Mouse (Mus musculus) gonadal fat pad, adult 2 months (tissue): ENCODE data around the gene Sult6b2. TPM values are rescaled to one million over a fixed set of nuclear protein-coding genes. Genes with fewer than 3 reads are reported as not detected.

Source experiments
- DNase-seq: peaks from one replicate; pipeline ENCODE4 v3.0.0-alpha.2; 2012; ENCODE audit warnings: low read depth
- polyA plus RNA-seq: library from polyadenylated mRNA; depleted of rRNA; stranded (reverse); fragments of >200 nt; gene quantifications from 2 replicates; pipeline ENCODE4 v1.2.3, GENCODE M21; 2012

Gene Sult6b2
- polyA plus RNA-seq, 1 experiment, result not detected

GRCm38 (mm10) chr6:142779045-142779811 lies 25.1 kb downstream of the Sult6b2 start:
- DNase-seq, result no peak

DNA sequence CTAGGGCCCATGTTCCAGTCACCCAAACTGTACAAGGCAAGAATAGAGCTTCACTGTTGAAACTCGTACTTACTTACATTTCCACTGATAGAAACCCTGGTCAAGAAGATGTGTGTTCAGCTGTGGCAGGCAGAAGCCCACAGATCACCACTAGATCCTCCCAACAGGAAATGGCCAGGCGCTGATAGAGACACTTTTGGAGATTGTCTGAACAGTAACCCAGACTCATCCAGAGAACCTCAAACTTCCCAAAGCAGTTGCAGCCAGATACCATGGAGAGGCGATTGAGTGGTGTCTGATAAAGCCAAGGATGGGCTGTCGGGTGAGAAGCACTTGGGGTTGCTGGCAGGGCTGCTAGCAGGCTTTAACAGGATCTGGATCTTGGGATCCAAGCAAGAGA lies 27.4 kb downstream of the Sult6b2 start:
- DNase-seq, result no peak

GRCm38 (mm10) chr6:142773566-142773965 lies 30.7 kb downstream of the Sult6b2 start:
- DNase-seq, result no peak

- DNase-seq, result no peak
Observed at GRCm38 (mm10) chr6:142771643-142772042, 32.7 kb downstream of the Sult6b2 start.

DNA sequence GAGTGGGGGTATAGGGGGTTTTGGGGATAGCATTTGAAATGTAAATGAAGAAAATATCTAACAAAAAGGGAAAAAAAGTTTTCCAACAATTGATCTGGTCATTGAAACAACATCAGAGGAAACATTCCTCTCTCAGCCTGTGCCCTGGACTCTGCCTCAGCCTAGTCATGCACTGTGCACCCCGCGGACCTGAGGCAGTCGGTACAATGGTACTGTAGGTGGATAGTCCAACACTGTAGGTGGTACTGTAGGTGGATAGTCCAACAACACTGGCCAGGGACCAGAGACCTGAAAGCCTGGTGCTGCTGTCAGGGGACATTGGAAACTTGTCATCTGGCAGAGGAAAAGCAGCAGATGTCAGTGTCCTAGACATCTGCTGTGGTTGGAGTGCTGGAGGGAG lies 34.4 kb downstream of the Sult6b2 start:
- DNase-seq, result no peak

DNA sequence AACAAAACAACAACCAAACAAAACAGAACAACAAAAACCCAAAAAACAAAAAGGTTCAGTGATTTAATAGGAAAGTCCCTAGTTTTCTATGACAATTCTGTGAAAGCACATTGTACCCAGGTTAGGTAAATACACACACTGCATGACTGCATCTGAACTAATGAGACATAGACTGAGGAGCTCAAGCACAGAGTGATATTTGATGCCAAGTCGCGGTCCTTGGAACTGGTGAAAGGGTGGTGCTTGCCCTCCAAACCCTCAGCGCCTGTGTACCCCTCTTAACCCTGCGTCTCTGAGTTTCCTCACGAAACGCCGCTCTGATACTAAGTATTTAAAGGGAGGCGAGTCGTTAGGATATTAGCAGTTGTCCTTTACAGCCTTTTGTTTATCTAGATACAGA lies 37.0 kb downstream of the Sult6b2 start:
- no peak for DNase-seq

GRCm38 (mm10) chr6:142764933-142765332 lies 39.4 kb downstream of the Sult6b2 start:
- no peak for DNase-seq

DNA sequence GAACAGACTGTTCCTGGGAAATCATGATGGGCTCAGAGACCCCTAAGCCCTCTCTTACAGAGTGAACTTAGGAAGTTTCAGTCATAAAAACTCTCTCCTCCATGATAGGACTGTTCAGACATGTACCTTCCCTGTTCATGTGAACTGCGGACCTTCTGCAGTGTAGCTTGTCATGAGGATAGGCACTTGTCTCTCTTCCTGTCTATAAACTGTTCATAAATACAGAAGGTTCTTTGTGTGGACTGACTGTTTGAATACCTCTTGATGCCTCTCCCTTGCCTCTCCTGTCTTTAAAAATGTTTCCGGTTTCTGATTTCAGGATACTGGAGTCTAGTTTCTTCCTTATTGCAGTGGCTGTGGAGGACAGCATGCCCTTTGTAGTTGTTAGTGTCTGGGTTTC lies 44.7 kb downstream of the Sult6b2 start:
- DNase-seq, result no peak

DNA sequence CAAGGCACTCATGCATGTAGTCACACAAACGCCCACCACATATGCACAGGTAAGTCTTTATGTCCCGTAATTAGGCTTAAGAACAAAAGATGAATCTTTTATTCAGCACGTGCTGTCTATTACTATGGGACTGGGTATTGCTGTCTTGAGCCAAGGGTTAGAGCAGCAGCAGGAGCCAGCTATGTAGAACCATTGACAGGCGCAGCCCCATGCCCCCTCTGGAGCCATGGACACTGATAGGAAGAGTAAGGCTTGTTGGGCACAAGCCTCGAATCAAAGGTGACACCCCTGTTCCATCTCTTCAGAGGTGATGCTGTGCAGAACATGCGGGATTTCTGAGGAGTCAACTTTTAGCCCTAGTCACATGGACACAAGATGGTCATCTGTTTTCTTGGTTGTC lies 45.7 kb downstream of the Sult6b2 start:
- no peak for DNase-seq

DNA sequence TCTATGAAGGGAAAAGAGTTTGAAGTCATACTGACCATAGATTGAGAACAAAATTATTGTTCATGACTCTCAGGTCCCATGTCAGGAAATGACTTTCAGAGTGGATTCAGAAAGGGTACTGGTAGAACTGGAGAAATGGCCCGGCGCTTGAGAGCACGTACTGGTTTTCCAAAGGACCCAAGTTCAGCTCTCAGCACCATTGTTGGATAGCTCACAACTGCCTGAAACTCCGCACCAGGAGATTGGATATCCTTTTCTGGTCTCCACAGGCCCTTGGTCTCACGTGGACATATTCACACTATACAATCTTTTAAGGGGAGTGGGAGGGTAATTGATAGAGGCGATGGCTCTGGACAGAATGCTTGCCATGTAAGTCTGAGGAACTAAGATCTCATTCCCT lies 46.3 kb downstream of the Sult6b2 start:
- DNase-seq, result no peak

DNA sequence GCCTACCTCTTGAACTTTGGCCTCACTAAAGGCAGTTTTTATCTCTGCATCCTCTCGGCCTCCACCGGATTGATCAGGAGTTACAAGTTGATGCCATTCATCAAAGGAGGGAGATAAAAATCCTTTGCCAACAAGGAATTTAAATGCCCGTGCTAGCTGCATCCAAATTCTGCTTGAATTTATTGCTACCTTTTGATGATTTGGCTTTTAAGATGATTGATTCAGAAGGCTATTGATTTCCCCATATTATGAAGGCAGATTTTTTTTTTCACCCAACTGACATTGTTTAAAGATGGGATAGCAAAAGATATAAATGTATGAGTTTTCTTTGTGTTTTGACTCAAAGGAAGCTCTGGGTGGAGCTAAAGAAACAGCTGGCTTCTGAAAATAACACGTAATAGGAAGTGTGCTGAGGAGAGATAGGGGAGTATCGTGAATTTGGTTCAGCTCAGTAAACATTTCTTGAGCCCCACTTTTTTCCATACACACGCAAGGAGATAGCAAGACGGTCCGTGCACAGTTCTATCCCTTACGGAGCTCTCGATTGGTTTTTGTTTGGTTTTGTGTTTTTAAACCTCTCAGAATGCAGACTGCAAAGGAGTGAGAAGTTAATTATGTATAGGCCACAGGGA lies 46.9 kb downstream of the Sult6b2 start:
- DNase-seq, result no peak

DNA sequence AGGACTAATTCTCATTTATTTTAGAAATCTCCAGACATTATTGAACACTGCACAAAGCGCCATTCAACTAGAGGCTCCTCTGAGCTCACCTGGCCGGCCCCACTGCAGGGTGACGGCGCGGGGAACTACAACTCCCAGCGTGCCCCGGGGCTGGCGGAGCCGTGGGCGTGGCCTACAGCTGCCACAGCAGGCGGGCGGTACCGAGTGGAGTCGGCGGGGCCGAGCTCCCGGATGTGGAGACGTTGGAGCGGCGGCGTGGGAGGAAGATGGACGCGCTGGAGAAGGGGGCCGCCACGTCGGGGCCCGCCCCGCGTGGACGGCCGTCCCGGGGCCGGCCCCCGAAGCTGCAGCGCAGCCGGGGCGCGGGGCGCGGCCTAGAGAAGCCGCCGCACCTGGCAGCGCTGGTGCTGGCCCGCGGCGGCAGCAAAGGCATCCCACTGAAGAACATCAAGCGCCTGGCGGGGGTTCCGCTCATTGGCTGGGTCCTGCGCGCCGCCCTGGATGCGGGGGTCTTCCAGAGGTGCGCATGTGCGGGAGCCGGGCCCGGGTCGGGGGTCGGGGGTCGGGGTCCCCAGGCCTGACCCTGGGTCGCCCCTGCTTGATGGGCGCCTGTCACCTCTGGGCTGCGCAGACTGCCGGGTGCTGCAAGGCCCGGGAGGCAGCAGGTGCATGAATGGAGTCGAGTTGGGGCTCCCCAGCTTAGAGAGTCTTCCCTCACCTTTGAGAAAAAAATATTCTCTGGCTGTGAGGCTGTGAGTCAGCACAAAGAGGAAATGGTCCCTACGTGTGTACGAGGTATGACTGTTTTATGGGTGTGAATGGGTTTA lies 47.6 kb downstream of the Sult6b2 start, which contains the start of gene Cmas:
Gene Cmas, plus strand, starts transcription at position 180 of the 827 bp plus-strand sequence.
- no peak for DNase-seq

- DNase-seq, result no peak
Observed at GRCm38 (mm10) chr6:142752331-142753246, 51.7 kb downstream of the Sult6b2 start.

GRCm38 (mm10) chr6:142751365-142751764 lies 52.9 kb downstream of the Sult6b2 start:
- DNase-seq, result no peak

- no peak for DNase-seq
Observed at GRCm38 (mm10) chr6:142748057-142748708, 56.1 kb downstream of the Sult6b2 start.

DNA sequence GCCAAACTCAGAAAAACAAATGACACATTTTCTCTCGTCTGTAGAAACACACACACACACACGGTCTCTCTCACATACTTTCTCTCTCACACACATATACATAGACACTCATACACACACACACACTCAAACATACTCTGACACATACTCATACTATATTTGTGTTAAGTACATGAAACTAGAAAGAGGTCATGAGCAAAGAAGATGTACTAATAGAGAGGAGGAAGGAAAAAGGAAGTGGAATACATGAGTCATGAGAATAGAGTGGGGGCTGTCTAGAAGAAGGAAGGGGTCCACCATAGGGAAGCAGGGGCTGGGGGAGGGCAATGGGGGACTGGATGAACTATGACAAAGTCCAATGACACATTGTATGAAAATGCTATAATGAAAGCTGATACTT lies 57.1 kb downstream of the Sult6b2 start:
- DNase-seq, result no peak

GRCm38 (mm10) chr6:142746765-142747164 lies 57.5 kb downstream of the Sult6b2 start:
- DNase-seq, result no peak

GRCm38 (mm10) chr6:142745484-142745883 lies 58.8 kb downstream of the Sult6b2 start:
- no peak for DNase-seq

DNA sequence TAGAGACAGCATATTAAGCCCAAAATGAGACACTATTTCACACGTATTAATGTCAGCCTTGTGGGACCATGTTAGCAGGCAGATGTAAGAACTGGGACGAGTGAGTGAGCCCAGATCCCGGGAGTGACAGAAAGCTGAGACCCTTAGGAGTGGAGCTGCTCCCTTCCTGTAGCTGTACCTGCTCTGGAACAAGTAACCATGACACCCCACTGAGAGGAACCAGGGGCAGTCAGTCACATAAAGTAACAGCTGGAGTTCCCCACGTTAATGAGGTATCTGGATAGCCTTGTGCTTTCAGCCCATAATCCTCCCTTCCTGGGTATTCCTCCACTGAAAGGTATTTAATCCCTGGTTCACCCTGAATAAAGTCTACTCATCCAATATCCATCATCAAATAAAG lies 61.1 kb downstream of the Sult6b2 start:
- no peak for DNase-seq

GRCm38 (mm10) chr6:142741763-142742162 lies 62.5 kb downstream of the Sult6b2 start:
- no peak for DNase-seq

GRCm38 (mm10) chr6:142738637-142739036 lies 65.7 kb downstream of the Sult6b2 start:
- DNase-seq, result no peak
